Mouse (Mus musculus): ENCODE results near the gene Nxnl2. TPM values are rescaled to one million over a fixed set of nuclear protein-coding genes. Genes with fewer than 3 reads are reported as not detected.

The Nxnl2 gene
- polyA plus RNA-seq, 2 experiments, result 5.2 to 7.6 TPM

- WGBS, result 45% methylated on average over 2 of the region's 2 CpGs
- H3K9ac ChIP-seq (ENCODE audit: low read depth, low read length, severe bottlenecking), result no peak overlapping the region
- H3K4me1 ChIP-seq (ENCODE audit: control insufficient read depth, insufficient read depth, low read length), result 0 out of 2 replicates have a peak, but pooled peaks cover 5% of the 10 kb centered on the region
- no peaks in the 10 kb centered on the region for H3K27me3 ChIP-seq (ENCODE audit: control insufficient read depth, insufficient read depth, low read length)
- H3K4me2 ChIP-seq (replicated peaks; ENCODE audit: low read depth, low read length, severe bottlenecking), result no peak overlapping the region
- no peak for DNase-seq (ENCODE audit: low spot score)
- H3K36me3 ChIP-seq (ENCODE audit: control insufficient read depth, insufficient read depth, low read length), result no peaks in the 10 kb centered on the region
- ATAC-seq (ENCODE audit: low FRiP score, low read depth), result no peak
- peak overlapping the region; percentile 55; the same call in 1 of the 2 replicates for H3K27ac ChIP-seq (replicated peaks; ENCODE audit: low read depth, low read length)
- no peak overlapping the region for H3K4me3 ChIP-seq (replicated peaks; ENCODE audit: low read length)
- no peak for TF ChIP-seq POLR2A (IDR thresholded peaks at IDR 0.05; ENCODE audit: borderline replicate concordance, extremely low read depth, insufficient read depth, insufficient read length)
- H3K9me3 ChIP-seq (ENCODE audit: control insufficient read depth, low read length), result no peaks in the 10 kb centered on the region
These were observed 43.9 kb downstream of the Nxnl2 start for GRCm38 (mm10) chr13:51214746-51215145.

GRCm38 (mm10) chr13:51220897-51221296, 50.1 kb downstream of the Nxnl2 start:
- ATAC-seq (ENCODE audit: low FRiP score, low read depth) (0 out of 2 replicates have a peak, but pooled peaks have one; percentile 2), DNase-seq (ENCODE audit: low spot score) (no peak)
- Histone ChIP-seq H3K4me2 (replicated peaks; ENCODE audit: low read depth, low read length, severe bottlenecking) (no peak overlapping the region), H3K27ac (replicated peaks; ENCODE audit: low read depth, low read length) (peak overlapping the region; percentile 84), H3K9ac (ENCODE audit: low read depth, low read length, severe bottlenecking) (no peak overlapping the region), H3K36me3 (ENCODE audit: control insufficient read depth, insufficient read depth, low read length) (no peaks in the 10 kb centered on the region), H3K27me3 (ENCODE audit: control insufficient read depth, insufficient read depth, low read length) (no peaks in the 10 kb centered on the region), H3K9me3 (ENCODE audit: control insufficient read depth, low read length) (no peaks in the 10 kb centered on the region), H3K4me1 (ENCODE audit: control insufficient read depth, insufficient read depth, low read length) (peaks cover 35% of the 10 kb centered on the region), H3K4me3 (replicated peaks; ENCODE audit: low read length) (no peak overlapping the region)
- 47% methylated on average over 4 of the region's 4 CpGs for WGBS
- no peak for TF ChIP-seq POLR2A (IDR thresholded peaks at IDR 0.05; ENCODE audit: borderline replicate concordance, extremely low read depth, insufficient read depth, insufficient read length)

GRCm38 (mm10) chr13:51221425-51222160, 50.8 kb downstream of the Nxnl2 start:
- H3K9me3 ChIP-seq (ENCODE audit: control insufficient read depth, low read length), result no peaks in the 10 kb centered on the region
- H3K4me3 ChIP-seq (replicated peaks; ENCODE audit: low read length), result no peak overlapping the region
- no peak overlapping the region for H3K9ac ChIP-seq (ENCODE audit: low read depth, low read length, severe bottlenecking)
- ATAC-seq (ENCODE audit: low FRiP score, low read depth), result peak; percentile 82
- H3K27me3 ChIP-seq (ENCODE audit: control insufficient read depth, insufficient read depth, low read length), result no peaks in the 10 kb centered on the region
- peak overlapping the region; percentile 84 for H3K27ac ChIP-seq (replicated peaks; ENCODE audit: low read depth, low read length)
- H3K4me2 ChIP-seq (replicated peaks; ENCODE audit: low read depth, low read length, severe bottlenecking), result peak overlapping the region; percentile 1; the same call in 1 of the 2 replicates
- peak; percentile 85 for DNase-seq (ENCODE audit: low spot score)
- peaks cover 35% of the 10 kb centered on the region for H3K4me1 ChIP-seq (ENCODE audit: control insufficient read depth, insufficient read depth, low read length)
- no peak for TF ChIP-seq POLR2A (IDR thresholded peaks at IDR 0.05; ENCODE audit: borderline replicate concordance, extremely low read depth, insufficient read depth, insufficient read length)
- WGBS, result 14% methylated on average over 12 of the region's 12 CpGs
- H3K36me3 ChIP-seq (ENCODE audit: control insufficient read depth, insufficient read depth, low read length), result no peaks in the 10 kb centered on the region

Small RNA genes within 50 kb of the gene (microRNA-seq; reads per million reads assigned to microRNA genes)
- not detected for gene Gm44341

Other genes starting within 250 kb of the Nxnl2 start
- 70.6 and 82.1 TPM in 2 replicates for gene Spin1, start 70.1 kb upstream of the Nxnl2 start, polyA plus RNA-seq (2012; rRNA removed)
- gene Spin1, start 70.1 kb upstream of the Nxnl2 start, polyA plus RNA-seq (2014; fragmentation: Nextera tagmentation; extraction: Ambion mirVana), result 115 and 131 TPM in 2 replicates
- gene S1pr3, start 237.6 kb downstream of the Nxnl2 start, polyA plus RNA-seq (2012; rRNA removed), result 74.0 and 96.9 TPM in 2 replicates
- gene S1pr3, start 237.6 kb downstream of the Nxnl2 start, polyA plus RNA-seq (2014; fragmentation: Nextera tagmentation; extraction: Ambion mirVana), result 113 and 135 TPM in 2 replicates